Mouse (Mus musculus) urinary bladder, adult 18-20 months (tissue): Measurements from ENCODE around the gene Smyd3.
"Not testable (repeated sequence)": the region's sequence is repeated elsewhere in the genome, so short reads cannot be mapped to it uniquely, and the experiment has no call there.

Experiments
- DNase-seq, 2 experiments: peaks; one replicate each; pipeline ENCODE4 v3.0.0; 2022; ENCODE audit warnings: low spot score in 2 of 2, mixed read lengths in 2 of 2

The Smyd3 gene

GRCm38 (mm10) chr1:179174241-179174640 is 343.6 kb downstream of the Smyd3 start:
- no peak for DNase-seq

- DNase-seq = no peak
Measured at GRCm38 (mm10) chr1:179170555-179170954, 347.3 kb downstream of the Smyd3 start.

DNA sequence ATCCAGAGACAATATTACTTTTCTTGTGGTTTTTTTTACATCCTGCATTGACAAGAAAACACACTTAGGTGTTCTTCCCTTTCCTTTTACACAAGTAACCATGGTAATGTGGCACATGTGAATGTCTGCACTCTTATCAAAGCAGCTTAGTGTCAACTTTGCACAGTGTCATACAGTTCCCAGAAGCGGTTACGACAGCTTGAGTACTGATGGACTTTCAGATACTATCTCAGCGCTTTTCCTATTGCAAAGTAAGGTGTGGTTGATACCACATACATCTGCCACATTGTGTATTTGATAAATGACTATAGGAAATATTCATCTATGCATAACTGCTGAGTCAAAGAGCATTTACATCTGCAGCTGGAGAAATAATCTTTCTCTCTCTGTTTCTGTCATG is 348.1 kb downstream of the Smyd3 start:
- no peak for DNase-seq

- no peak for DNase-seq
Measured at GRCm38 (mm10) chr1:179169161-179169560, 348.7 kb downstream of the Smyd3 start.

DNA sequence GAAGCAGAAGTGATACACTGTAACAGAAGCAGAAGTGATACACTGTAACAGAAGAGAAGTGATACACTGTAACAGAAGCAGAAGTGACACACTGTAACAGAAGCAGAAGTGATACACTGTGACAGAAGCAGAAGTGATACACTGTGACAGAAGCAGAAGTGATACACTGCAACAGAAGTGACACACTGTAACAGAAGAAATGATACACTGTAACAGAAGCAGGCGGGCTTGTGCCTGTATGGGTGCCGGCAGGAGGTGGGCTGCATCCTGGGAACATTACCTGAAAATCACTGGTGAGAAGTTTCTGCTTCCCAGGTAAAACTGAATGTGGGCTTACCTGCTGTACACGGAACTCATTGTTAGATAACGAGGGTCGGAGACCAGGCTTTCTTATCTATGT is 353.6 kb downstream of the Smyd3 start:
- not testable (repeated sequence) for DNase-seq

DNA sequence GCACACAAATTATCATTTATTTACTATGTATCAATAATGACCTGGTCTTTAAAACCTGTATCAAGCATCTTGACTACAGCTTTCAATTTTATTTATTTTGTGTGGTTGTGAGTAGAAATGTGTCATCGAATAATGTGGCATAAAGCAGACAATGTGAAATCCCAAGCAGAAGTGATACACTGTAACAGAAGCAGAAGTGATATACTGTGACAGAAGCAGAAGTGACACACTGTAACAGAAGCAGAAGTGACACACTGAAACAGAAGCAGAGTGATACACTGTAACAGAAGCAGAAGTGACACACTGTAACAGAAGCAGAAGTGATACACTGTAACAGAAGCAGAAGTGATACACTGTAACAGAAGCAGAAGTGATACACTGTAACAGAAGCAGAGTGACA is 355.1 kb downstream of the Smyd3 start:
- DNase-seq = not testable (repeated sequence)

GRCm38 (mm10) chr1:179161947-179162346 is 355.9 kb downstream of the Smyd3 start:
- DNase-seq = no peak

DNA sequence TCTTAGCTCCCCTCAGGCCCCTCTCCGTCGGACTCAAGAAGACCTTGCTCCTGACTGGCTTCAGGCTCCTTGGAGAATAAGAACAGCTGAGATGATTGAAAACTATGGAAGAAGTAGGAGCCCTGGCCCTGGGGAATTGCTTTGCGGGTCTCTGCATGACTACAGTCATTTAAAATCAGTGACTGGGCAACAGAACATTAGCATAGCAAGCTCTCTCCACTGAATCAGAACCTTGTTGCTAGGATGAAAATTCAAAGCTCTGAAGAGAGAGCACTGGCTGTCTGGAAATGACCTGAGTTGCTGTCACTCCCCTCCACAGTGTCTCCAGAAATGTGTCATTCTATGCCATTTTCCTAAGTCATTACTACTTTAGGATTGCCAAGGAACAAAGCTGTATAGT is 357.1 kb downstream of the Smyd3 start:
- no peak for DNase-seq

GRCm38 (mm10) chr1:179152376-179152775 is 365.5 kb downstream of the Smyd3 start:
- DNase-seq = no peak

DNA sequence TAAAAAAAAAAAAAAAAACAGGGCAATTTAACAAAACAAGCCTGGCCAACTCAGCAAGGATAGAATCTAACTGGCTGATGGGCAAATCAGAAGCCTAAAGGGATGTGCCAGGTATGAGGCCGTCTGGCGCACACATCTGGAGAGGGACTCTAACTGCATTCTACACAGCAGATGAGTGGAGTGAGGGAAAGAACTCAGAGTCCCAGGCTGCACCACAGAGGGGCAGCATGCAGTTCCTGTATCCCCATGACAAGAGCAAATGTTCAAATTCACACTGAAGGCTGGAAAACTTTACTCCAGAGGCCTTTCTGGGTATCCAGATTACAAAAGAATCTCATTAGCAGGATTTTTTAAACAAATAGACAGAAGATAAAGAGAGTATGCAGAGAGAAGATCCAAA is 366.6 kb downstream of the Smyd3 start:
- no peak for DNase-seq

DNA sequence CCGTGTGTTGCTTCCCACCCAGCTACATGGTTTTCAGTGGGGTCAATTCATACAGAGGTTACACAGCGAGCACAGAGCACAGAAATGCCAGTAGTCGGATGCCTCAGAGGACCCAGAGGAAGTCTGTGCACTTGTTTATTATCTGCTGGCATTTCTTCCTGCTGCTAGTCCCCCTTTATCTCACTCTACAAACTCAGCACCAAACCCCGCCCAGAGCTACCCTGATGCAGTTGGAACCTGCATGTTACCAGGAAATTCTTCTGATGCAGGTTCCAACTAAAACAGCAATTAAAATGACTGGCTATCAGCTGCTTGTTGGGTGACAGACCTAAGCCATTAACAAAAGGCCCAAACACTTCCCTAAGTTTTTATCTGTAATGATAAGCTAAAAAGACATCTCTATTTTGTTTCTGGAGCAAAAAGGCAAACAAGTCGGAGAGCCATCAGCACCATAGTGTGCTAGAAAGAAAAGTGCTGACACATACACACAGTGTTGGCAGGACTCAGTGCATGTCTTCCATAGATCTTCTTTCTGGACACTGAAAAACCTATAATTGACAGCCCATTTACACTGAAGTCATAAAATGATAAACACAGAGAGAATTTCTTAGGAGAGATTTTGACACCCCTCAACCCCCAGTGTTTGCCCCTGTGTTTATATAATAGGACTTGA is 368.2 kb downstream of the Smyd3 start:
- DNase-seq = no peak

- DNase-seq = no peak
Measured at GRCm38 (mm10) chr1:179146730-179147167, 371.1 kb downstream of the Smyd3 start.

DNA sequence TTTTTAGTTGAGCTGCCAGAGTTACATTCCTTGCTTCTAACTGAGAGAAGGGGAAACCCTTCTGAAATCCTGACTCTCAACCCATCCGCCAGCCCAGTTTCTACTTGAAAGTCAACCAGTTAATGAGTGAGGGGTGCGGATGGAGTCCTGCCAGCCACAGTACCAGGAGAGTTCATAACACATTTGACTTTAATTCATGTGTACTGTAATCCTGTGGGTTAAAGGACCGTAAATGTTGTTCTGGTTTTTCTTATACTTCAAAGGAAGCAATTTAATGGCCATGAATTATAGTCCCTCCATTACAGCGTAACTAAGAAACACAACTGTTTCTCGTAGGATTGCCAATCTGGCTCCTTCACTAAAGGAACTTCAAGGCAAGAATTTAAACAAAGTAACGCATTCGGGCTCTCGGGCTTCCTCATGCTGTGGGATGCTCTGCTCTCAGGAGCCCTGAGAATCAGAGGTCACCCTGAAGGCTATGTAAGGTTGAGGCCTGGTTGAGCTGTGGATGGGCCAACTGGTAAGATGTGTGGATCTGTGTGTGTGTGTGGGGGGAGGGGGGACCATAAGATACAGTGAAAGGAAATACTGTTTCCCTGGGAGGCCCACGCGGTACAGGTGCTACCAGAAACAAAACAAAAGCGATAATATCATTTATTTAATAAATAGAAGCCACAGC is 374.5 kb downstream of the Smyd3 start:
- DNase-seq = no peak

- DNase-seq = peak in 1 of 2 experiments; percentile 27
Measured at GRCm38 (mm10) chr1:179142177-179142576, 375.7 kb downstream of the Smyd3 start.

GRCm38 (mm10) chr1:179141071-179141650 is 376.7 kb downstream of the Smyd3 start:
- no peak for DNase-seq

GRCm38 (mm10) chr1:179137145-179137477 is 380.7 kb downstream of the Smyd3 start:
- DNase-seq = no peak

DNA sequence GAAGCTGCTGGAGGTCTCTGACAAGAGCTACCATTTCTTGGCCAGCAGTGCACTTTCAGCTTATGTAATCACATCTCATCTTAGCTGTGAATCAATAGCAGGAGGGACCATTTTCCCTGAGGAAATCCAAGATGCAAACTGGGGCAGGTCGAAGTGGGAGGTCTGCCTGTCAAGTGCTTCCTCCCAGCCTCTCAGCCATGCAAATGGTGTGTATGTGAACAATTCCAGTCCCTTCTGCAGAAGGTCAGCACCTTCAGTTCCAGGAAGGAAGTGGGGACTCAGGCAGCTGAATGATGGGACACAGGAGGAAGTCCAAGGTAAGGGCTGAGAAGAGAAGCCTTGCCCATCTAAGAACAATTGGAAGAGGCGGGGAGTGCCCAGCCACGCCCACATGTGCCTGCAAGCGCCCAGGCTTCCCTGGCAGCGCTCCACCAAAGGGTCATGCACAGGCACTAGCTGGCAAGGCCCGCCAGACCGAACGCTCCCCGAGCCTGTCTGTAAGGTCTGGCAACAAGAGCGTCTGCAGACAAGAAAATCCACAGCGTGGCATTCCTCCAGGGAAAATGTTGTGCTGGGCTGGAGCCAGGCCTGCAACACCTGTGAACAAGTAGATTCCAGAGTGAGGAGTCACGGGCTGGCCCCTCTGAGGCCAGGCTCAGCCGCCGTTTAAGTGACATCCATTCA is 381.2 kb downstream of the Smyd3 start:
- peak; percentile 30 to 33 for DNase-seq

DNA sequence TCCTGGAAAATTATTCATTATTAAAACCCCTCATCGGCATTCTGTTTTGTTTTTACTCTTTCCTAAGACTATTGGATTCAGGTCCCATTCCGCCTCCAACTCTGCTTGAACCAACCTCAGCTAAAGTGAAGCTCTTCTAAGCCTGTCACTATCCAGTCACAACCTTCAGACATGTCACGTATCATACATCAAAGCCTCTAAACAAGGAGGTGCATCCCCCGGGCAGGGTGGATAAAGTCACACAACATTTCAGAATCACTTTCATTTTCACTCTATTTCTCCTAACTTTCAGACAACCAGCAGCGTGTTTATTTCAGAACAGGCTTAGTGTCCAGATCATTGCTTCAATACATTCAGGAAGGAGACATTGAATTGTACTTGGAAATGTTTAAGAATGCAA is 387.8 kb downstream of the Smyd3 start:
- no peak for DNase-seq

- DNase-seq = no peak
Measured at GRCm38 (mm10) chr1:179126287-179126686, 391.6 kb downstream of the Smyd3 start.

- no peak for DNase-seq
Measured at GRCm38 (mm10) chr1:179122476-179123229, 395.2 kb downstream of the Smyd3 start.

DNA sequence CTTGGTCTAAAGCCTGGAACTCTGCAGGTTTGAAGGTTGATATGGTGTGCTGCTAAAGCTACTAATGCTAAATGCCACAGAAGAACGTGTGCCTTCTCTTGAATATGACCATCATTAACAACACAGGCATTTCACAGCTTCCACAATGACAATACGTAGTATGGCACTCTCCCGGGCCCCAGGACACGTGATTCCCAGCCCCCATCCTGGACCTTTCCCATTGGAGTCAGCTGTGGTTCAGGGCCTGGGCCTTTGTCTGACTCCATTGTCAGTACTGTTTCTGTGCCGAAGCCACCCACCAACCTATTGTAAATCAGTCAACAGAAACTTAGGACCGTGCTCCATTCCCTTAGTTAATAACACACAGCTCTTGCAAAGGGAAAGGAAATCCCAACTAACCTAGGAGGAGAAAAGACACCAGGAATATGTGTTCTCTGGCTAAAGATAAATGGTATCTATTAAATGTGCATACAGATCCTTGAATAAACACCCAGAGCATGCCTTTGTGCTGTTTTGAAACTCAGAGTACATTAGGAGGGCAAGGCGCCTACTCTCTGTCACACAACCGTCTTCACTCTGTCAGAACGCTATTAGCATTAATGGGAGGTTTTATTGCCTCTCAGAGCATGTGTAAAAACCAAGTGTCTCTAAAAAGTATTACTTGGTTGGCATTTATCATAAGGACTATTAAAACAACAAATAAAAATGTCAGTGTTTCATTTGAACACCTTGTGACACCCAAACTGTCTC is 397.4 kb downstream of the Smyd3 start:
- DNase-seq = no peak
